Mouse (Mus musculus) CD4-positive helper T cell, adult 2 months (primary cell): ENCODE data around the gene Fancg.
A peak's percentile ranks its signal among the peaks of the same experiment; 100 is the strongest.

ENCODE experiments used
- DNase-seq: peaks from one replicate; pipeline ENCODE4 v3.0.0-alpha.2; 2012; ENCODE audit warnings: low read depth, missing footprints, low spot score

Fancg gene

GRCm38 (mm10) chr4:43033481-43033880 is 23.2 kb upstream of the Fancg start:
- DNase-seq = no peak

- no peak for DNase-seq
Measured at GRCm38 (mm10) chr4:43032501-43032900, 22.2 kb upstream of the Fancg start.

- peak; percentile 89 for DNase-seq
Measured at GRCm38 (mm10) chr4:43031237-43031995, 21.1 kb upstream of the Fancg start, which contains the start of gene Stoml2. Stoml2 (minus strand) TSS chr4:43031710.

DNA sequence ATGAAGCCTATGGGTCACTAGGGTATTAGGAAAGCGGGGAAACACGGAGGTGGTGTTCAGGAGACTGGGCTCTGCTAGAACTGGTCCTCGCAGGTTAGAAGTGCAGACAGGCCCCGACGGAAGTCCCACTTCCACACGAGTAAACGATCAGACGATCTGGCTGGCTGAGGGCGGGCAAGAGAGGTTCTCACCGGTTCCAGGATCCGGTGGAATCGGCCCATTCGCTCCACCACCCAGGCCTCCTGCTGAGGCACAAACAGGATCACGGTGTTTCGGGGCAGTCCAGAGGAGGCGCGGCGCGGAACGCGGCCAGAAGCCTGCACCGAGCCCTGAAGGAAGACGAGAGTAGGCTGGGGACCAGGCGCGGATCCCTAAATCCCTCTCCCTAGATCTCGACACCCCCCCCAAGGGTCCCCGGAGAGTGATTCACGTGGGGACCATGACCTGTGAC is 20.5 kb upstream of the Fancg start:
- peak; percentile 49 for DNase-seq

- DNase-seq = no peak
Measured at GRCm38 (mm10) chr4:43030352-43030751, 20.0 kb upstream of the Fancg start.

DNA sequence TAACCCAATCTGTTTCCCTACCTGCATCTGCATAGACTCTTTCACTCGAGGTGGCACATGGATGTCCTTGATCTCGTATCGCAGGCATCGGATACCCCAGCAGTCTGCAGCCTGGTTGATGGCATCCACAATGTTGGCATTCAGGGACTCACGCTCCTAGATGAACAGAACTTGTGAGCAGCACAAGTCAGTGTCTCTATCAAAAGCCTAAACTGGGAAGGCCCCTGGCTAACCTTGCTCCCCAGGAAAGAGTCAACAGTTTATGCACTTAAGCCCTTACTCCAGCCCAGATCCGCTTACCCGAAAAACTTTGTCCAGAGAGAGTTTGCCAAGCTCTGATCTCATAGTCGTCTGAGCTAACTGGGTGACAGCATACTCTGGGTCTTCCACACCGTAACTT is 19.4 kb upstream of the Fancg start:
- no peak for DNase-seq

GRCm38 (mm10) chr4:43029121-43029520 is 18.8 kb upstream of the Fancg start:
- DNase-seq = no peak

- peak; percentile 94 for DNase-seq
Measured at GRCm38 (mm10) chr4:43025084-43025960, 15.0 kb upstream of the Fancg start, which contains the start of gene Pigo. Pigo (minus strand) TSS chr4:43025819.

- no peak for DNase-seq
Measured at GRCm38 (mm10) chr4:43024673-43025072, 14.4 kb upstream of the Fancg start.

GRCm38 (mm10) chr4:43021341-43021740 is 11.0 kb upstream of the Fancg start:
- DNase-seq = no peak

- no peak for DNase-seq
Measured at GRCm38 (mm10) chr4:43020876-43021275, 10.6 kb upstream of the Fancg start.

DNA sequence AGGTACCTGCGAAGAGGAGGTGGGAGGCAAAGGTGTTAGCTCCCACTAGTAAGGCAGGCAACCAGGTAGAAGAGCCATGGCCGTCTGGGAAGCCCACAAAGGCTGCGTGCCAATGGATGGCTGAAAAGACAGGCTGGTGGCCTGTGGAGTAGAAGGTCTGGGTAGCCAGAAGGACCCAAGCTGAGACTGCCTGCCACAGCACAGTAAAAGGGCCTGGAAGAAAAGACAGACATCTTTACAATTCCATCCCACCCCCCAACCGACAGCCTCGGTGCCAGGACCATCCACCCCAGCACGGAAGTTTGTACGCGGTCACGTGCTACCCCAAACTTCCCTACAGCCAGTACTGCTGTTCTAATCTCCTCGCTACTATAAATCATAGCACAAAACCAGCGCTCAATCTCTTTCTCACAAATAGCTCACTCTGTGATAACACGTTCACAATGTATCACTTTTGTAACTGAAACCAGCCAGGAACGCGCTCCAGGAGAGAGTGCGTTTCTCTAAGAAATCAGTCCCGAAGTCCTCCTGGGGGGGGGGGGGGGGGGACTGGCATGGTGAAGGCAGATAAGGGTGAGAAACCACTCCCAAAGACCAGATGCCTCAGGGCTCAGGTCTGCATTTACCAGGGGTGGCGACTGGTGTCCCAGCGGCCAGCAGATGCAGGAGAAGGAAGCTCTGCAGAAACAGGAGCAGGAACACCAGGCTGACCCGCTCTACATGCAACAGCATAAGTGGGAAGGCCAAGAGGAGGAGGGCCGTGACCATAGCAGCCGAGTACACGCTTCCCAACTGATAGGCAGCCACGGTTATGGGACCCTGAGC is 9.5 kb upstream of the Fancg start:
- no peak for DNase-seq

DNA sequence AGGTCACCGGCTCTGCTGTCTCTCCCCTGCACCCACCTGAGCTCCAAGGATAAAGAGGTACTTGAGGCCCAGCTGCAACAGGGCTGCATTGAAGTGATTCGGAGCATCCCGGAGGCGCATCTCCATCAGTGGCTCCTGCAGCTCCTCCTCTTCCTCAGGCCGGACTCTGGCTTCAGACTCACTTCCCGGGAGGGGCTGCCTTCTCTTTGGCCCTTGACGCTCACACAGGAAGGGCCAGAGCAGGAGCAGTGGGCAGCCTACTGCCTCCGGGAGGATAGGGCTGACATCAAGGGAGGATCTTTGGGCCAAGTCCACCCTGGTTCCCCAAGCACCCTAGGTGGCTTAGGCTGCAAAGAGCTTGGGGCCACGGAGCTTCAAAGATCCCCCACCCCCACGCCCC is 8.9 kb upstream of the Fancg start:
- DNase-seq = no peak

- DNase-seq = no peak
Measured at GRCm38 (mm10) chr4:43018156-43018555, 7.8 kb upstream of the Fancg start.

GRCm38 (mm10) chr4:43012091-43012490 is 1.8 kb upstream of the Fancg start:
- DNase-seq = no peak

- peak; percentile 77 for DNase-seq
Measured at GRCm38 (mm10) chr4:43005765-43006164, 4.5 kb downstream of the Fancg start.

DNA sequence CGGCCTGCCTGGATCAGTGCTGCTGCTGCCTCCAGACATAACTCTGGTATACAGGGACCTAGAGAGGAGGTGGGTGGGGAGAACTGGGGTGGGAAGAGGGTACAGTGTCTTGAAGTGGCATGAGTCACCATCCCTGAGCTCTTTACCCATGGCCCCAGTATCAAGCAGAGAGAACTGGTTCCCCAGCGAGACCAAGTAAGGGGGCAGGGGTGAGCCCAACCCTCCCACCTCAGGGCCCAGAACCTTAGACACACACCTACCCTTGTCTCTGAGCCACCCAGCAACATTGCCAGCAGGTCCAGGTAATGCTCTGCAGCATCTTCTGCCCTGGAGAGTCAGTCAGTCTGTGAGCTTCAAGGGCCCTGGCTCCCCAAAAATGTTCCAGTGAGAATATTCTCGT is 5.4 kb downstream of the Fancg start:
- DNase-seq = no peak

DNA sequence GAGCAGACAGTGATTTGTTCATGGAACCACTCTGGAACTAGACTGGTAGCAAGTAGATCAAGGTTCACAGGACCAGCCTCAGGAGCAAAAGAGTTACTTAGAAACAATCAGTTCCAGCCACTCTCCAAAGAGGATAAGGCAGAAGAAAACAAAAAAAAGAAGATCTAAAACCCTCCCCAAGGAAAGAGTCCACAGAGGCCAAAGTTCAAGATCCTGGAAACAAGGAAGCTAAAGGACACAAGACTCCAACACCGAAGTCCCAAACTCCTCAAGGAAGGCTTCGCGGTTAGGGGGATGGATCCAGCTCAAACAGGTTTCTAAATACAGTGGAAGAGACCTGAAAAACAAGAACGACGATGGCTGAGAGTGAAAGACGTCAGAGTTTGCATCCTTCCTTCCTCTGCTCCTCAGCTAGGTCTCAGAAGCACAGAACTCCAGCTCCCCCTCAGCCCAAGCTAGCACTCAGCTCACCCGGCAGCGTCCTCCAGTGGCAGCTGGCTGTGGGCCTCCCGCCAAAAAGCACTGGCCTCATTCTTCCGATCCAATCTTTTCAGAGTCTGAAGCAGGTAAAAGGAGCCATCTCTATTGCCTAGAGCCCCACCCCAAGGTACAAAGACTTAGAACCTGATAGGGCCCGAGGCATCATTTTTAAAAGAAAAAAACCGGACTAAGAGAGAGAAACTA is 7.4 kb downstream of the Fancg start:
- DNase-seq = no peak

DNA sequence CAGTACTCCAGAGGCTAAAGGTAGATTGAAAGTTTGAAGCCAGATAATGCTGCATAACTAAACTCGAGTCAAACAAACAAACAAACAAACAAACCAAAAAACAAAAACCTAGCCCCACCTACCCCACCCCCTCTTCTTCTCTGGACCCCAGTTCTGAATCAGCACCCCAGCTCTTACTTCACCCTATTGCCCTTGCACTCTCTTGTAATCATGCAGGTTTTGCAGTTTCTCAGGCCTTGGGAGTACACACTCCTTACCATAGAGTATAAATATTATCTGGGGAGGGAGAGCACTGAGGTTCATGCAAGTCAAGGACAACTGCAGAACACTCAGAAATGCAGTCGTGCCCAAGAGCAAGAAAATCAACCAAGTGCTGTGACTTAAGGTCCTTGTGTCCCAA is 9.0 kb downstream of the Fancg start:
- DNase-seq = no peak

GRCm38 (mm10) chr4:43000141-43000986 is 9.9 kb downstream of the Fancg start, which contains the start of gene Vcp:
Vcp (minus strand) TSS chr4:43000507.
- DNase-seq = peak; percentile 98
